Mouse (Mus musculus) spleen, postnatal 36 days (tissue): Measurements from ENCODE around the gene Vrk1.

ENCODE experiments used
- DNase-seq, 2 experiments: peaks; one replicate each; pipeline ENCODE4 v3.0.0; 2022; ENCODE audit warnings: low spot score in 2 of 2, mixed read lengths in 1 of 2

Gene Vrk1

DNA sequence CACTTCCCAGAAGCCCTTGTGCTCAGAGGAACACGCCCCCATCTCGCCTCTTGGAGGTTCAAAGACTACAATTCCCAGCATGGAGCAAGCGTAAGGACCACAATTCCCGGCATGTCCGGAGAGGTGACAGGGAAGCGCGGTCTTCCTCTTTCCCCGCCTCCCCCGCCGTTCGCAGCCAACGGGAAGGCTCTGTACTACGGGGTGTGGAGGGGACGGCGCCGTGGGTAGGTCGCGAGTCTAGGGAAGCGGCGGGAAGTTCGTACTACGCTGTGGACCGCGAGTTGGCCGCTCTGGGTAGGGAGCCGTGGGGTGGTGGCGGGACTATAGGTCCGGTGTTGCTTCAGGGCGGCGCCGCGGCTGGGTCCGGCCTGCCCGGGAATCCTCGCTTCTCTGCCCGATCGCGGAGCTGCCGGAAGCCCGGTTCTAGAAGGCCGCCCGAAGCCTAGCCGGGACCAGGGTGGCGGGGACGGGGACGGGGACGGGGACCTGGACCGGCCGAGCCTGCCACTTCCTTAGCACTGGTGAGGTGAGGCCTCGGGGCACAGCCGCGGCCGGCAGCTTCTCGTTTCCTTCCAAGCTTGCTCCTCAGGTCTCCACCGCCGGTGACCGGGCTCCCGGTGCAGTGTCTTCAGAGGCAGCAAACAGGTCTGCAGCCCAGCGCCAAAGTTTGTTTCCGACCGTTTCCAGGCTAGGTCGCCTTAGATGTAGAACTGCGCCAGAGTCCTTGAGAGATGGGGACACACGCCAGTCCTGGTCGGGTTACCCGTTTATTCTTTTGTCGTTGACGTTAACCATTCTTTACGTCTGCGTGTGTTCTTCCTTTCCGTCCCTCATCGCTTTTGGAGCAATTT is at the start of gene Vrk1:
Vrk1 (plus strand) TSS at position 164 of the 851 bp plus-strand sequence.
- DNase-seq: peak; percentile 96 to 97

DNA sequence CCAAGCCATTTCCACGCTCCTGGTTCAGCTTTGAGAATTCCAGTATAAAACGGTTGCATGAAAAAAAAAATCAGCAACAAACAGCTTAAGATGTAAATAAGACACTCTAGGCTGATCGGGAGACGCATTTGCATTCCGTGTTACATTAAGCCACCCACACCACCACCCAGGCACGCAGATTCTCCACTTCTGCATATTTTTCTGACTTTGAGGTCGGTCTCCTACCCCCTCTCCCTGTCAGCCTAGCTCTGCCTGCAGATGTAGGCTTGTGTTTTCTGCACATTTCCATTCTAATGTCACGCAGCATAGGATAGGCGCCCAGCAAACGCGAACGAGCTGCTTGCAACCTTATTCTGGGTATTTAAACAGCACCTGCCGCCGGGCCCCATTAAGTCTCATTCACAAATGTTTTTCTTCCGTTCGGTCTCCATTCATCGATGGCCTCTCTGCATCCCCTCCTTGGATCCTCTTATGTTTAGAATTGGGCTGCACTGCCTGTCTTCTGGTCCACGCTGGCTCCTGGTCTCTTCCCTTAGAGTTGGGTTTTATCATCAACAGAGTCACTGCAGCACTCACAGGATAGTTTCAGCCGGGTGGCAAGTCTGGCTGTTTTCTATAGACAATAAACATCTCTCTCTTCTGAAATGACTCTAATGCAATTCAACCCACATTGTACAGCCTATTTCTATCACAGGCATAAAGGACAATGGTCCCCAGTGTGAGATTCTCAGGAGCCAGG is 49.3 kb upstream of the Vrk1 start:
- no peak for DNase-seq

DNA sequence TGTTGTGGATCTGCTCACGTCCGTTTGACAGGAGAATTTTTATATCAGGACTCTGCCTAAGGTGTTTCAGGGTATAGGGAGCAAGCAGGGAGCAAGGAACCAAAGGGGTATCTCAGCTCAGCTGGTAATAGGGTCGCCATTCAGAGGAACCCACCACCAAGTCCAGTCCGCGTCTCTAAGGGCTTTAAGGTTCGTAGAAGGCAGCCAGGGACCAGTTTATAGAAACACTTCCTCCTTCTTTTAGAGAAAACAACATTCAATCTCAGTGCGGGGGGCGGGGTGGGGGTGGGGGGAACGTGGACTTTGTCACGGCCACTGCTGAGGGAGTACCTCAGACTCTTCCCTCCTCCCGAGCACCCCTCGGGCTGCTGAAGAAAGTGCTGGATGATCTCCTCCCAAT is 48.4 kb upstream of the Vrk1 start:
- no peak for DNase-seq

DNA sequence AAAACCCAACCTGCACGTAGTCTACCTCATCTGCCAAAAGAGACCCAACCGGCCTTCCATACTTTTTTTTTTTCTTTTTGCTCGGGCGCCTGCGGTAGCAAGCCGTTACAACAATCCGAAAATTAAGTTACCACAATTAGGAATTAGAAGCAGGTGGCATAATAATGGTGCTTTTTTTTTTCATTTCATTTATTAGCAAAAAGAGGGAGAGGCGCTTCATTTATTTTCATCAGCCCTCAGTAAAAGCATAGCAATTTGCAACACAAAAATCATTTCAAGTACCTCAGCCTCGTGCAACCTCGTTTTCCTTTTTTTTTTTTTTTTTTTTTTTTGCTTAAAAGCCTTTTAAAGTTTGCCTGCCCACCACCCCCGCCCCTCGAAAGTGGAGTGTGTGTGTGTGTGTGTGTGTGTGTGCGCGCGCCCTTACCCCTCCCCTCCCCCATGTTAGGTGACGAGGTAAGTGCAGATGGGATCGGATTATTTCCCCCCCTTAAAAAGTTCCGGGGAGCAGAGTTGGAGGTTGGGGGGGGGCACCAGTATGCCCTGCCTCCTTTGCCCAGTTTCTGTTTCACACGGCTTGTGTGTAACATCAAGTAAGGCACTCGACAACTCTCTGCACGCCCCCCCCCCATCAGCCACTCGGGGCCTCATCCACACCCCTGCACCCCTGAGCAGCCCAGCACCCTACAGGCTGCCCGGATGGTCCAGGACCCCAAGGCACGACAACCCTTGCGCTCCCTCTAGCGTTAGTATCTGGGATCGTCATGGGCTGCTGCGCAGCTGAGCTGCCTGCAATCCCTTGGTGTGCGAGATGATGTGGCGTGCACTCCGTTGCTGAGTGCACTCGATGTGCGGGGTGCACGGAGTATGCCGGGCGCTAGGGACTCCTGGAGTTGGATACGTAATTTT is 47.7 kb upstream of the Vrk1 start:
- DNase-seq: peak; percentile 74 to 77

DNA sequence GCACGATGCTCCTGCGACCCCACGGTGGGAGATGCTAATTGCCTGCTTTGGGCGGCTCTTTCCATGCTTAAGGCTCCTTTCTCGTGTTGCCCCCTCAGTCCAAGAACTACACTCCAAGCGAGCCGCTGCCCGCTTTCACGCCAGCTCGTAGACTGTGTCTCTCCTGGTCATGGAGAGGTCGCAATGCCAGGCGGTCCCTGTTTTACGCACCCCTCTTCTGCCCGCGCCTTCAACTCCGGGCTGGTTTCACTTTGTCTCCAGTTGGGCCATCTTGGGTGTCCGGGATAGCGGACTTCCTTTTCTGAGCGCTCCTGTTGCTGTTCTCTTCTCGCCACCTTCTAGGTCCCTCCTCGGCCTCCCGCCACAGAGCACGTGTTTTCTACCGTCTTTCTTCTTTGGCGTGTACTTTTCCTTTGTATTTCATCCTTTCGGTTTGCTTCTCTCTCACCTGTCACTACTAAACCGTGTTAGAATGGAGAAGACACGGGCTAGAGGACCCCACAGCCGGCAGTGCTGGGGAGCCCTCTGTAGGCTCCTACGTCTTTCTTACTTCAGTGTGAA is 46.9 kb upstream of the Vrk1 start:
- peak in 1 of 2 experiments; percentile 25 for DNase-seq

DNA sequence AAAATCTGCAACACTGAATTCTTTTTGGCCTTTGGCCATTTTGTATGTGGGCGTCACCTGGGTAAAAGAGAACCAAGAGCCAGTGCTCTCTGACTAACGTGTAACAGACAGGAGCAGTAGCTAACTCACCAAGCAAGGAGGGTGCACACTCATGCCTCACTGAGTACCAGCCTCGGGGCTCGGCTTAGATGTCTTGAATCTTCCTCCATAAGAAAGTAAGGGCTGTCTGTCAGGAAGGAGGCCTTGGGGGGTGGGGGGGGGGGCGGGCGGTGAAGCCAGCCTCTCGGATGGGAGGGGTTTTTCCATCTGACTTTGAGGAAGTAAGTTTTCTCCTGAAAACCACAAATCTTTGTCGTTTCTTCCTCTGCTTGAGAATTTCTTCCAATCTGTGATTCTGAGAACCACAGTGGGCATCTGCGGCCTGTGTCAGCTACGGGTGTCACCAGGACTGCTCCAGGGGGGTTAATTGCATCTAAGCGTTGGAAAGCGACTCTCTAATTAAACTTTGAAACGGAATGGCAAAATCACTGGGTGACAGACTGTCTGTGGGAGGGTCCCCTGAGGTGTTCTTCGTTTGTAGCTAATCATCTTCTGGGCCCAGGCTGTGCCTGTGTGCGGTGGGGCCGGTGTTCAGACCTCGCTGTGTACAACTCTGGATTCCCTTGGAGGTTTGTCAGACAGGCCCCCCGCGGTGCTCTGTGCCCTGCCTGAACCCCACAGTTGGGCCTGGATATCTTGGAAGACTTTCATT is 43.0 kb upstream of the Vrk1 start:
- no peak for DNase-seq

DNA sequence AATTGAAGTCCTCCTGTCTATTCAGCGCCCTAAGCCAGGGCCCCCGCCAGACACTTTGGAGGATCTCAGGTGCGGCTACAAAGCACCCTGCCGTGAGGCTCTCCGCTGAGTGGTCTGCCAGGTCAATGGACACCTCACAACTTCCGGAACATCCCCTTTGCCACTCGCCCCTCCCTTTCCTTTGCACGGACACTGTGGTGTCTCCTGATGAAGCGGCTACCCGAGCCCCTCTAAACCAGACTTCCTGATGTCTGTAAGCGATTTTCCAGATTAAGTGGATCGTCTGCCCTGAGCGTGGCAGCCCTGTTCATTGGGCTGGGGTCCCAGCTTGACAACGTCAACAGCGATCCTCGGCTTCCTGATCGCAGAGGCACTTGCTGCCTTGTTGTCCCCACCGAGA is 42.2 kb upstream of the Vrk1 start:
- no peak for DNase-seq

DNA sequence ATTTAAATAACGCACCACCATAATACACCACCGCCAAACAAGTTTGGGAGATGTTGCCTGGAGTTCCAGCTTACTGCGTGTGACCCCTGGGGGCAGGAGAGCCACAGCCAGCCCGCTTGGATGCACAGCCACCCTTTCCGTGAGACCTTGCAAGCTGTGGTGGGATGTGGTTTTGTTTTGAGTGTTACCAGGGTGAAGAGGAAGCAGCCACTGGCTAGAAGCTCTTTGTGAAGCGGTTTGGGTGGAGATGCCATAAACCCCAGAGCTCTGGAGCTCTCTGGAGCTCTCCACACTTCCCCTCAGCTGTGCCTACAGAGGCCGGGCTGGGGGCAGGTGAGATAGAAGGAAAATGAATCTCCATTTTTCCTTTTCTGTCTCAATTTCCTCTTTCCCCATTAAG is 38.8 kb upstream of the Vrk1 start:
- peak; percentile 45 to 50 for DNase-seq

DNA sequence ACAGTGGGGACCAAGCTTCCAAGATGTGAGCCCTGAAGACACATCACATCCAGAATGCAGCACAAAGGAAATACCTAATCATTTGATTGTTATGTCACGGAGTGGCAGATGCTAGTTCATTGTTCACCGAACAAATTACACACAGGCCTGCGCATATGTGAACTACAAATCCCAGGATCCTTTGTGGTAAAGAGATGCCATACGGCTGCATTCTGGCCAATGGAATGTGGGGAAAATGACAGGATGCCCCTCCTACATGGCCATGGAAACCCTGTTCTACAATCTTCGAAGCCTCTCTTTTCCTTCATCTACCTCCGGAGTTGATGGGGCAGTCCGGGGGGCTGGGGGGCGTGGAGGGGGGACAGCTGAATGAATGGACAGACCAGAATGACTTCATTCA is 37.4 kb upstream of the Vrk1 start:
- DNase-seq: no peak

DNA sequence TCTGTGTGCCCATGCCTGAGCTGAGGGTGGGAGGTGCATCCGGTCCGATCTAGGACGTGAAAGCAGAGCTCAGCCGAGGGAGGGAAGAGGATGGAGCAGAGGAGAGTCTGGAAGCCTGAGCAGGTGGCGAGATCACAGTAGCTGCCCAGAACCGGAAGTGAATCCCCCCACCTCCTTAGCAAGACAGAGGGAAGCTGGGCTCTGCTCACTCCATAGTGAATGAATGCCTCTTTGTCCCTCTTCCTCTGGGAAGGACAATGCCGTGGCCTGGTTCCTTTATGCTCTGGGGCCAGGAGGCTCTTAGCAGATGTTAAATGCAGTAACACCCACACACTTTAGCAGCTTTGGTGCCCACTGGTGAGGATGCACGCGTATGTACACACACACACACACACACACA is 36.3 kb upstream of the Vrk1 start:
- DNase-seq: no peak

DNA sequence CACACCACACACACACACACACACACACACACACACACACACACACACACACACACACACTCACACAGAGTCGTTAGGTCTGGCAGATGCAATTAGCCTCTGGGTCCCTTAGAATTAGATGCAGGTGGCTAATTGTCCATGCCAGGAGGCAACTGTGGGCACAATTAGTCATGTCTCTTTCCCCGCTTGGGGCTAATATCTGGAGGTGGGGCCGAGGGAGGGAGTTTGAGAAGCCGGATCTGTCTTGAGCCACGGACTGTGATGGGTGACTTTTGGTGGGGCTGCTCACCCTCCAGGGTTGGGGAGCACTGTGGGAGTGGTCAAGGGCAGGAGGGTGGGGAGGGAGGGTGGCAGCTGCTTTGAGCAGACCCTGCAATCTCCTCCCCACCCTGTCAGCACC is 35.9 kb upstream of the Vrk1 start:
- no peak for DNase-seq

DNA sequence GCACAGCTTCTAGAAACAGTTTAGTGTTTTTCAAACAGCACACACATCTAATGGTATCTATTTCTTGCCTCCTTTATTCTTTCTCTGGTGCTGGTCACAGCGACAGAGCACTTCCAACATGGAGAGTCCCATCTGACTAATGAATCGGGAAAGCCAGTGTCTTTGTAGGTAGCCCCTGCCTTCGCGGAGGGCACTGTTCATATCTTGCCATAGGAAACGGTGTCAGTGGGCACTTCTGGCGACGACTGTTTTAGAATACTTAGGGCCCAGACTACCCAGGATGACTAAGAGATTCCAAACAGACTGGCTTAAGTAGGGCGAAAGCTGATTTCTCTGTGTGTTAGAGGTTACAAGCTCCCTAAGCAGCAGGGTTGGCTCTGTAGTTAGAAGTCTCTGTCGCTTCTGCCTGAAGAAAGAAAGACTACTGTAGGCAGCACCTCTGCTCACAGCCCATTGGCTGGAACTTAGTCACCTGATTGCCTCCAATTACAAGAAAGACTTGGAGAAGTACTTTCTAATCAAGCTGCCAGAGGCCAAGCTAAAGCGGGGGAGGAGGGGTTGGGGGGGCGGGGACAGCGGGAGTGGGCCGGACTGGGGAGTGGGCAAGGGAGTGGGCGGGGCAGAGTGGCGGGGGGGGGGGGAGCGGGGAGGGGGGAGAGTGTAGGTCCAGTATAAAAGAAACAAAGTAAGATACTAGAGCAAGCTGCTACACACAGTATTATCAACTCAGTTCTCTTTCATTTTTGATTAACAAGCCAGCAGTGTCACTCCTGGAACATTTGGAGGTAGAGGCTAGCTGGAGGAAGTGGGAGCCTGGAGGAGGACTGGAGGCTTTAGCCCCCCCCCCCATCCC is 28.7 kb upstream of the Vrk1 start:
- peak; percentile 17 to 23 for DNase-seq

DNA sequence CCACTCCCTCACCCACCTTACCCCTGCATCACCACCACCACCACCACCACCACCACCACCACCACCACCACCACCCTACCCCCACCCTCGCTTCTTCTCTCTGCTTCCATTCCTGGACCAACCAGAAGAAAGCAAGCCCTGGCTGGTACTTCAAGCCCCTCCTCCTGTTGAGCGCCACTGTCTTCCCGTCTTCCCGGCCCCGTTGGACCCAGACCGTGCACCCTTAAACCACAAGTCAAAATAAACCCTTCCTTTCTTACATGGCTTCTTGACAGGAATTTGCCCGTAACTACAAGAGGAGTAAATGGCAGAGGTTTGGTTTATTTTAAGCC is 28.1 kb upstream of the Vrk1 start:
- no peak for DNase-seq

DNA sequence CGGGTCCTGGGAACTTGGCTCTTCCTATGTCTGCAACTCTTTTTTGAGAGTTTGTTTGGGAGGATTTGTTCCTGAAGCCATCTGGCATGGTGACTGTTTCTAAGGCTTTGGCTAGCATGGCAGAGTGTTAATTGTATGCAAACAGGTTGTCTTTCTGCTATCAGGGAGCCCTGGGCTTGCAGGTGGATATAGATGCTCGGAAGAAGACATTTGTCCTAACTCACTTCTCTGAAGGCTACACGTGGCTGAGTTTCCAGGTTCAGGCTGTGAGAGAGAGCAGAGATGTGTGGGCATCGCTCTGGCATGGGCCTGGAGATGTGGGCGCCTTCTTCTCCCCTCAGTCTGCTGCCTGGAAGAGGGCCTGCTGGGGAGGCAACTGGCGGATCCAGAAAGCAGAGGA is 27.4 kb upstream of the Vrk1 start:
- DNase-seq: no peak

DNA sequence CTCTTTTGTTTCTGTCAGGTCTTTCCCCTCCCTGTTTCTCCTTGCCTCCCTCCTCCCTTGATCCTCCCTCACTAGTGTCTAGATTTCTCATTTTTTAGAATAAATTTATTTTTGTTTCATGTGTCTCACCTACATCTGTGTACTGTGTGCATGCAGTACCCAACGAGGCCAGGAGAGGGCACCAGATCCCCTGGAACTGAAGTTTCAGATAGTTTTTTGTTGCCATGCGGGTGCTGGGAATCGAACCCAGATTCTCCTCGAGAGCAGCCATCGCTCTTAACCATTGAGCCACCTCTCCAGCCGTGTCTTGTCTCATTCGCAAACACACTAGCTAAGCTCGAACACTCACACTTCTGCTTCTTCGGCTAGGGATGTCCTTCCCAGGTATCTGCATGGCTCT is 26.5 kb upstream of the Vrk1 start:
- no peak for DNase-seq

DNA sequence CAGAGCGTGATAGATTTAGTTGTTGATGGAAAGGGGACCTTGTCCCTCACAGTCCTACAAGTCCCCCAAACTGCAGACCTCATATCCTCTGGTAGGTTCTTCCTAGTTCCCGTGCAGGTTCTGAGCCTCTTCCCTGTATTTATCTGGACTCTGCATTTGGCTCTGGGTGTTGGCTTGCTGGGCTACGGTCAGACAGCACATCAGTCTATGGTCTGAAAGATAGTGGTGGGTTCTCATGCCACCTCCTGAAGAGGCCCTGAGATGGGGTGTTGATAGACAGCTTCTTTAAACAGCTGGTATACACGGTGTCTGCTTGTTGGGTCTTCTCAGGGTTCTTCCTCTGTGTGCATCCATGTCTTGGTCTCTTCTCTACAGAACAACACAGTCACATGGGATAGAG is 21.6 kb upstream of the Vrk1 start:
- DNase-seq: no peak

DNA sequence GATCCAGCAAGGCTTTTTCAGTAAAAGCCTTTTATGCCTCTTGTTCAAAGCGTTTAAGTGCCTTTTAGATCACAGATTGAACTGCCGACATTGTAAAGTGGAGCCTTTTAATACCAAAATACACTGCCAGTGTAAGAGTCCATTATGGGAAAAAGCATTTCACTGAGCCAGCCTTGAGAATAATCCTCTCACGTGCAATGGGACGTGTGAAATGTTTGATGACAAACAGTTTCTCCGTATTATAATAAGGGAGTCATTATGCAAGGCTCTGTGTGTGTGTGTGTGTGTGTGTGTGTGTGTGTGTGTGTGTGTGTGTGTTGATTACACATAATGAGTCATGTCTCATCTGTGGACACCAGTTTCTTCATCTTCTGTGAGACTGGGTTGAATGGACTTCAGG is 17.3 kb upstream of the Vrk1 start:
- DNase-seq: no peak

DNA sequence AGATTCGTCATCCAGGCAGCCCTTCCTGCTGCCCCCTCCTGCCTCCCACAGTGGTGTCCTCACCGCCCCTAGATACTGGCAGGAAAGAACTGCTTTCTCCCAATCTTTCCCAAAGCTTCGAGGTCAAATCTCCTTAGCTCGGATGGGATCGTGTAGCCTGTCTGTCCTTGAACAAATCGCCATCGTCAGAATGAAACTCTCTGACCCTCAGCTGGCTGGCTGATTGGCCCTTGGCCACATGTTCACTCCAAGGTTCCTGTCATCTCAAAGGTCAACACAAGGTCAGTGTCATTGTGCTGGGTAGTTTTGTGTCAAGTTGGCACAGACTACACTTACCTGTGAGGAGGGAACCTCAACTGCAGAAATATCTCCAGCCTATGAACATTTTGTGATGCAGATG is 16.7 kb upstream of the Vrk1 start:
- DNase-seq: no peak

DNA sequence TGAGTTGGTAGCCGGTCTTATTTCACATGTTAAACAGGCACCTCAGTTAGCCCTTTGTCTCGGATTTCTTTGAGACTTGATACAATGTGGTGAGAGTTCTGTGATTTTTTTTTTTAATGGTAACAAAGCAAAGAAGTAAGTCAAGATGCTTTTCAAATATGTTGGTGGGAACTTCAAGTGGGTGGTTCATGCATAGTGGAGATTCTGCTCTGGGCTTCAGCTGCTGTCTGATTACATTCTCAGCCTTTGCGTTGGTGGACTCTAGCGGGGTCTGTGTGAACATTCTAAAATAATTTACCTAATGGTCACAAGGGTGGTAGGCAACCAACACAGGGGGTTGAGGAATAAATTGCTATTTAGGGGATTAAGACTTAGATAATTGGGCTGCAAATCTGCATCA is 14.1 kb upstream of the Vrk1 start:
- DNase-seq: no peak

DNA sequence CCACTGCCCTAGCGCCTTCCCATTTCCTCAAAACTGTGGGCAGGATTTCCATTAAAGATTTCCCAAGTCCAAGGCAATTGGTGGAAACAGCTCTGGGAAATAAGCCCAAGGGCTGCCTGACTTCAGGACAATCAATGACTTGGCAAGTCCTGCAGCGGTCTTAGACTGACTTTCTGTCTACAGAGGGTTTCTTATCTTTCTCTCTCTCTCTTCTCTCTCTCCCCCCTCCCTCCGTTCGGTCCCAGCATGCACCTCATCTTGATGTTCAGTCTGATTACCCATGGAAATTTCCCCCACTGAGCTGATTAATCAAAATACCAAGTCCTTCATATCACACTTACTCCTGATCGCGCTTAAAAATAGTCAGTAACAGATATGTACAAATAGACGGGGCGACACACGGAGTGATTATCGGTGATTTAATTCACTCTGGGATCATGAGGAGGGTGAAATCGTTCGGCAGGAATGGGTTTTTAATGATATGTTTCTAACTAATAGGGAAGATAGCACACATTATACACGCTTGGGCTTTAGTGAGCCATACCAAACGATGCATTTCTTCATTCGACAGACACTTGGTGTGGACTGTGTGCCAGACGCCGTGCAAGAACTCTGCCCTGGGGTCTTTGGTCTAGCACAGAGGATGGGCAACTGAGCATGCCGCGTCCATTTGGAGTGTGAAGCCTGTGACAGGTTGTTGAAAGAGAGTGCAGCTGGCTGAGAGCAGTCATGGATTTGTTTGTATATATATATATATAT is 12.8 kb upstream of the Vrk1 start:
- no peak for DNase-seq
